In genomic region chr9:115720306-115720705, GRCm38 (mm10) we compare ENCODE assay signal across 14 mouse cellular contexts.
"Had no signal": no experiment of that assay in that cellular context is flagged by ENCODE, and none has a peak within 500 bp of the region (broad histone marks: within the 10 kb centered on the region; RNA-seq: fewer than 3 reads in every experiment).

No protein-coding gene starts in this region.

- DNase-seq: forebrain, postnatal 0 days; gastrocnemius, postnatal 14 days; gastrocnemius, postnatal 36 days; heart, adult 18-20 months; heart, postnatal 10 days; heart, postnatal 36 days; kidney, adult 11 months; kidney, adult 2 months; kidney, adult 9 months; kidney, postnatal 14 days; kidney, postnatal 36 days; liver; liver, embryonic 13.5 days; liver, postnatal 0 days had no signal
